9 mouse cellular contexts compared by ENCODE assay signal in the genomic region with DNA sequence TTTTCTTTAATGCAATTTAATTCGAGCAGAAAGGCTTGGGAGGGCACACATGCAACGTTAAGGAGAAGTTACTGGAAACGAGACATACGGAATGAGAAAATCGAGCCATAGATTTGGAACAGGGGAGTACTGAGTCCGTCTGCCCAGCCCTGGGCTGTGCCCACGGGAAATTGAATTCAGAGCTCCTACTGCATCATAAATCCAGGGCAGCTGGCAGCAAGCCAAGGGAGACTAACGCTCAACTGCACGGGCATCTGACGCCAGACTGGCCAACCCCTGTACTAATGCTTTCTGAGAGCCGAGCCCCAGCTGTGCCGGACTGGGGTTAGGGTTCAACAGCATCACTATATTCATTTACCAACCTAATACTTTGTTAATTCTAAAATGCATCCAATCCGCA. TPM values are rescaled to one million over a fixed set of nuclear protein-coding genes. Genes with fewer than 3 reads are reported as not detected.
DNase-seq lines count a peak whose midpoint lies in the region; ATAC-seq and TF ChIP-seq lines count a peak whose summit lies in the region.
"Had no signal": no experiment of that assay in that cellular context is flagged by ENCODE, and none has a peak within 500 bp of the region (broad histone marks: within the 10 kb centered on the region; RNA-seq: fewer than 3 reads in every experiment).

No protein-coding gene starts in this region.

- no peak overlapping the region for H3K4me2 ChIP-seq in heart, postnatal 0 days (ENCODE audit: low read depth, low read length)
- H3K4me2 ChIP-seq in heart, embryonic 12.5 days = no peak overlapping the region
- peak overlapping the region; percentile 4; the same call in 1 of the 2 replicates for H3K4me2 ChIP-seq in neural tube, embryonic 14.5 days (ENCODE audit: low read depth, low read length)

- no peak for ATAC-seq in heart, postnatal 0 days (ENCODE audit: insufficient read depth, low read depth)
- ATAC-seq in heart, embryonic 12.5 days (ENCODE audit: insufficient number of reproducible peaks, low FRiP score) = no peak
- peak; percentile 65; the same call in 1 of the 2 replicates for ATAC-seq in neural tube, embryonic 14.5 days (ENCODE audit: low read depth)

- no peak overlapping the region for H3K4me3 ChIP-seq in heart, postnatal 0 days (ENCODE audit: low read depth, low read length)
- H3K4me3 ChIP-seq in heart, embryonic 12.5 days = no peak overlapping the region
- H3K4me3 ChIP-seq in neural tube, embryonic 14.5 days (ENCODE audit: low read depth, low read length) = no peak overlapping the region

- no peaks in the 10 kb centered on the region for H3K9me3 ChIP-seq in heart, postnatal 0 days (replicated peaks; ENCODE audit: control insufficient read depth, low read length)
- no peaks in the 10 kb centered on the region for H3K9me3 ChIP-seq in heart, embryonic 12.5 days (replicated peaks)
- H3K9me3 ChIP-seq in neural tube, embryonic 14.5 days (ENCODE audit: control insufficient read depth, low read length) = no peaks in the 10 kb centered on the region

- H3K27ac ChIP-seq in heart, postnatal 0 days (ENCODE audit: low read depth) = no peak overlapping the region
- H3K27ac ChIP-seq in heart, embryonic 12.5 days (ENCODE audit: poor library complexity, severe bottlenecking) = no peak overlapping the region
- H3K27ac ChIP-seq in neural tube, embryonic 14.5 days (ENCODE audit: low read depth, low read length) = peak overlapping the region; percentile 35; the same call in 1 of the 2 replicates
- H3K27ac ChIP-seq: liver, embryonic 14.5 days had no signal

- no peaks in the 10 kb centered on the region for H3K36me3 ChIP-seq in heart, postnatal 0 days (replicated peaks; ENCODE audit: control insufficient read depth, insufficient read depth, low read length)
- no peaks in the 10 kb centered on the region for H3K36me3 ChIP-seq in heart, embryonic 12.5 days
- no peaks in the 10 kb centered on the region for H3K36me3 ChIP-seq in neural tube, embryonic 14.5 days (ENCODE audit: control insufficient read depth, insufficient read depth, low read length)

- no peak overlapping the region for H3K9ac ChIP-seq in heart, postnatal 0 days (replicated peaks; ENCODE audit: low read depth, low read length)
- H3K9ac ChIP-seq in heart, embryonic 12.5 days = no peak overlapping the region
- no peak overlapping the region for H3K9ac ChIP-seq in neural tube, embryonic 14.5 days (replicated peaks; ENCODE audit: low read depth, low read length)
- H3K9ac ChIP-seq: liver, embryonic 14.5 days had no signal

- TF ChIP-seq EP300 in heart, postnatal 0 days (IDR thresholded peaks at IDR 0.05; ENCODE audit: low read depth) = no peak

- TF ChIP-seq CTCF in heart, postnatal 0 days (IDR thresholded peaks at IDR 0.05; ENCODE audit: low read depth) = no peak

- peak; percentile 5 for DNase-seq in heart, postnatal 0 days (ENCODE audit: low spot score)
- DNase-seq in Muller cell, postnatal 12 days (ENCODE audit: inconsistent ontology term) = peak; percentile 47
- peak; percentile 76 to 82 for DNase-seq in cerebellum, postnatal 14 days
- DNase-seq in kidney, postnatal 25 days = peak; percentile 83 to 86
- DNase-seq in c-Kit-positive CD71-positive TER-119-positive erythroid progenitor cells, embryonic 14.5 days (ENCODE audit: low spot score) = no peak
- DNase-seq in urinary bladder, postnatal 10 days (ENCODE audit: low spot score) = no peak

- WGBS in heart, postnatal 0 days = 40% methylated on average over 13 of the region's 13 CpGs
- 52% methylated on average over 13 of the region's 13 CpGs for WGBS in heart, embryonic 12.5 days
- WGBS in neural tube, embryonic 14.5 days = 12% methylated on average over 13 of the region's 13 CpGs

- no peaks in the 10 kb centered on the region for H3K27me3 ChIP-seq in heart, postnatal 0 days (ENCODE audit: control insufficient read depth, insufficient read depth, low read length)
- no peaks in the 10 kb centered on the region for H3K27me3 ChIP-seq in heart, embryonic 12.5 days (replicated peaks)
- H3K27me3 ChIP-seq in neural tube, embryonic 14.5 days (ENCODE audit: control insufficient read depth, insufficient read depth, low read length) = no peaks in the 10 kb centered on the region

- H3K4me1 ChIP-seq in heart, postnatal 0 days (ENCODE audit: control insufficient read depth, insufficient read depth) = peaks cover 37% of the 10 kb centered on the region
- H3K4me1 ChIP-seq in heart, embryonic 12.5 days (replicated peaks) = peaks cover 51% of the 10 kb centered on the region
- H3K4me1 ChIP-seq in neural tube, embryonic 14.5 days (ENCODE audit: control insufficient read depth, insufficient read depth, low read length) = peaks cover 15% of the 10 kb centered on the region

RNA-seq across cellular contexts. Expression of a gene that starts 1.3 kb away (rescaled TPM):
- 84.1 and 115 TPM in 2 replicates for total RNA-seq in heart, postnatal 0 days (2014; rRNA removed; ENCODE audit: low replicate concordance)
- 42.8 and 45.2 TPM in 2 replicates for polyA plus RNA-seq in heart, postnatal 0 days (2015; fragmentation: Nextera tagmentation; extraction: Ambion mirVana)
- polyA plus RNA-seq in heart, embryonic 12.5 days (2016; fragmentation: Nextera tagmentation; extraction: Ambion mirVana) = 41.8 and 41.9 TPM in 2 replicates
- polyA plus RNA-seq in neural tube, embryonic 14.5 days (2014; fragmentation: Nextera tagmentation; extraction: Ambion mirVana) = 35.3 and 42.6 TPM in 2 replicates

Comparison
In these comparisons a context has a peak if more than half of its experiments do, and no peak if none do; other contexts are left out.
1. DNase-seq: peak in heart, postnatal 0 days (single experiment), Muller cell, postnatal 12 days (single experiment), cerebellum, postnatal 14 days (2 of 2) and kidney, postnatal 25 days (2 of 2); none in c-Kit-positive CD71-positive TER-119-positive erythroid progenitor cells, embryonic 14.5 days (single experiment) and urinary bladder, postnatal 10 days (single experiment).